Mouse (Mus musculus) lung, embryonic 15.5 days (tissue): ENCODE data around the gene Svop. TPM values are rescaled to one million over a fixed set of nuclear protein-coding genes. Genes with fewer than 3 reads are reported as not detected.
A peak's percentile ranks its signal among the peaks of the same experiment; 100 is the strongest.

Source experiments
- ATAC-seq: fragments of 200-750 bp; cut with Nextera tagmentation; 2 replicates; pipeline ENCODE4 v1.8.0; 2017; ENCODE audit warnings: moderate number of reproducible peaks, borderline replicate concordance; ENCODE audit not compliant: low FRiP score, low TSS enrichment; ENCODE audit errors: extremely low read depth
- H3K27ac ChIP-seq: fragments of 300-500 bp; sonication (generic); 2 replicates; pipeline ENCODE4 v1.5.1; 2015; ENCODE audit warnings: moderate library complexity, mild to moderate bottlenecking, inconsistent platforms
- H3K27me3 ChIP-seq: fragments of 300-500 bp; sonication (generic); 2 replicates; pipeline ENCODE4 v1.6.1; 2015; ENCODE audit warnings: inconsistent platforms
- H3K36me3 ChIP-seq: fragments of 300-500 bp; sonication (generic); 2 replicates; pipeline ENCODE4 v1.6.1; 2015; ENCODE audit warnings: inconsistent platforms
- H3K4me1 ChIP-seq: fragments of 300-500 bp; sonication (generic); 2 replicates; pipeline ENCODE4 v1.6.1; 2015; ENCODE audit warnings: inconsistent platforms
- H3K4me2 ChIP-seq: fragments of 300-500 bp; sonication (generic); 2 replicates; pipeline ENCODE4 v1.6.1; 2015; ENCODE audit warnings: inconsistent platforms, mild to moderate bottlenecking, moderate library complexity
- H3K4me3 ChIP-seq: fragments of 300-500 bp; sonication (generic); 2 replicates; pipeline ENCODE4 v1.5.1; 2015; ENCODE audit warnings: mild to moderate bottlenecking, inconsistent platforms
- H3K9ac ChIP-seq: fragments of 300-500 bp; sonication (generic); 2 replicates; pipeline ENCODE4 v1.6.1; 2015; ENCODE audit warnings: inconsistent platforms
- H3K9me3 ChIP-seq: fragments of 300-500 bp; sonication (generic); 2 replicates; pipeline ENCODE4 v1.6.1; 2016; ENCODE audit warnings: inconsistent platforms
- WGBS: fragments of 180-500 bp; shearing (Covaris S2); methylation state at CpG from one replicate; pipeline ENCODE4 v1.1.7; 2015; 5-methylcytosine and 5-hydroxymethylcytosine counted together
- polyA plus RNA-seq: library from polyadenylated mRNA; unstranded; fragments of >200 nt; fragmentation: Nextera tagmentation; extraction: Ambion mirVana; gene quantifications from 2 replicates; pipeline ENCODE4 v1.2.1, GENCODE M21; 2015

Gene Svop
- polyA plus RNA-seq, 1 experiment from 2014 or later: 0.44 TPM

DNA sequence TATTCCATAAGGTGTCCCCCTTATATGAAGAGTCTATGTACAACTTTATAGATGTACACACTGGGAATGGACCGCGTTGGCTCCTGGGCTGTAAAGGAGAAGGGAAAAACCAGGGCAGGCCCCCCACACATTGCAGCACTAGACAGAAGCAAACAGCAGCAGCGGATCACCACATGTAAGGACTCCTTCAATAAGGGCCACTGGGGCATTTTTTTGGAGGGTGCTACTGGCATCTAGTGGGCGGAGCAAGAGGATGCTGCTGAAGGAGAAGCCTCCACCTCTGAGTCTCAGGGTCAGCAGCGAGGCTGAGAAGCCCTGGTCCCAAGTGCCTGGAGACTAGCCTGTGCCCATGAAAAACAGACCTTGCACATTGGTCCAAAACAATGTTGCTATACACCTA, 100.8 kb downstream of the Svop start:
- Histone ChIP-seq H3K4me3 (no peak overlapping the region), H3K9me3 (no peaks in the 10 kb centered on the region), H3K27me3 (no peaks in the 10 kb centered on the region), H3K27ac (no peak overlapping the region), H3K4me2 (no peak overlapping the region), H3K36me3 (0 out of 2 replicates have a peak, but pooled peaks cover 7% of the 10 kb centered on the region), H3K4me1 (peaks cover 52% of the 10 kb centered on the region), H3K9ac (no peak overlapping the region)
- WGBS: 91% methylated on average over 5 of the region's 5 CpGs
- no peak for ATAC-seq

DNA sequence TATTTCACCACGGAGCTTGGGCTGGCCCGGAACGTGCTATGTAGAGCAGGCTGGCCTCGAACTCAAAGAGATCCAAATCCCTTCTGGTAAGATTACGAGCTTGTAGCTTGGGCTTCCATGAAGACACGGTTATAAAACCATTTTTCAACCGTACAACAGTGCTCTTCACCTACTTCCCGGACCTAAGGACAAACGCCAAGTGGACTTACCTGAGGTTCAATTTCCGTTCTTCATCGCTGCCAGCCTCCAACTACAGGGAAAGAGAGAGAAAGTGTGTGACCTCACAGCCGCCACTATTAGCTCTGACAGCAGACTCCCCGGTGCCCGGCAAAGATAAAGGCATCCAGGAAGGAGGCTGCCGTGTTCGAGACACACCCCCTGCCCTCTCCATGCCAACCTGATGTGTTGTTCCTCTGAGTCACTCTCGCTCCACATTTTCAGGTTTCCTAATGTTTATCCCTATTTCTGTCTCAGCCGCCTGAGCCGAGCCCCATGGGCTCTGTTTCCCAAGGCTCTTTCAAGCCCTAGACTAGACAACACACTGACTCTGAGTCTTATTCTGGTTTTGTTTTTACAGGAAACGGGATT, 101.8 kb downstream of the Svop start:
- Histone ChIP-seq H3K4me2 (no peak overlapping the region), H3K27me3 (no peaks in the 10 kb centered on the region), H3K9ac (no peak overlapping the region), H3K9me3 (no peaks in the 10 kb centered on the region), H3K4me1 (peaks cover 53% of the 10 kb centered on the region), H3K36me3 (0 out of 2 replicates have a peak, but pooled peaks cover 7% of the 10 kb centered on the region), H3K27ac (no peak overlapping the region), H3K4me3 (no peak overlapping the region)
- 73% methylated on average over 20 of the region's 20 CpGs for WGBS
- ATAC-seq: no peak

DNA sequence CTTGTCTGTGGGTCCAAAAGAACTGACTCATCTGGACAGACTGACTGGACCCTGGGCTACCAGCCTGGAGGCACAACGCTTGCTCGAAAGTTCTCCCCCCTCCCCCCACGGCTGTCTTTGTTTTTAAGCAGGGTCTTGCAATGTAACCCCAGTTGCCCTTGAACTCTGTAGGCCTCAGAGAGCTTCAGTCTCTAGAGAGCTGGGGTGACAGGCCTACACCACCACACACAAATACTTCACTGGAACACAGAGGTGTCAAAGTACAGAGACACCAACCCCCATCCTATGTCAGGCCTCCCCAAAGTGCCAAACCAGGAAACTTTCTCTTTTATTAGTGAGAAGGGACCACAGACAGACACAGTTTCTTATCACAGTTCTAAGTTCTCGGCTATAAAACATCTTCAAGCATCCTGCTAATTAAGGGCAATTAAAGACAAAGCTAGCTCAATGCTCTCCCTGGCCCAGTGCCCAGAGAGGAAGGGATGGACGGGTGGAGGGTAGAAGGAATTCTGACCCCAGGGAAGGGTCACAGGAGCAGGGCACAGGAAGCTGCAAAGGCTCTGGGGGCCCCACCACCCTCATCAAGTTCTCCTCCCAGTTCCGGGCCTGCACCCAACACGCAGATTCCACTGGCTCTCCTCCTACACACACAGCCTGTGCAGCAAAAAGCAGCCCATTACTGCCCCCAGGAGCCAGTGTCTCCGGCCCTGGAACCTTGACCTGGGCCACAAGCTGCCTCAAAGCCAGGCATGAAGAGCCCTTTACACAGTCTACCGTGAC, 105.0 kb downstream of the Svop start:
- Histone ChIP-seq H3K9me3 (no peaks in the 10 kb centered on the region), H3K4me3 (no peak overlapping the region), H3K9ac (0 out of 2 replicates have a peak overlapping the region, but pooled peaks have one; percentile 7), H3K4me2 (no peak overlapping the region), H3K36me3 (0 out of 2 replicates have a peak, but pooled peaks cover 13% of the 10 kb centered on the region), H3K4me1 (peaks cover 32% of the 10 kb centered on the region), H3K27ac (peak overlapping the region; percentile 53), H3K27me3 (no peaks in the 10 kb centered on the region)
- 31% methylated on average over 9 of the region's 9 CpGs for WGBS
- ATAC-seq: no peak

DNA sequence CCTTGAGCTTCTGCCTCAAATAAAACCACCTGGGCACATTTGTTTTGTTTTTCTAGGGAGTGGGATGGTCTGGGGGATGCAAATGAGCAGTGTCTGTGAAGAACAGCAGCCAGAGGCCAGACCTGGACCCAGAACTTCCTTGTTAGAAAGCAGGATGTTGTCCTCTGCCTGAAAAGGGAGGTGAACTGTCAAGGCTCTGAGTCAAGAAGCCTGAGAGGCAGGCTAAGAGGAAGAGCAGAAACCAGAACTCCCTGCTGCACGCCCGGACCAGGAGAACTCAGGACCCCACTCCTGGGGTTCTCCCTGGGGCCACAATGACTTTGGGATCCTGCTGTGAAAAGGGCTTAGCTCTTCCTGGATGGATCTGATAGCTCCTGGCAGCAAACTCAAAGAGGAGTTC, 105.6 kb downstream of the Svop start:
- Histone ChIP-seq H3K9me3 (no peaks in the 10 kb centered on the region), H3K27ac (peak overlapping the region; percentile 53), H3K4me1 (peaks cover 25% of the 10 kb centered on the region), H3K27me3 (no peaks in the 10 kb centered on the region), H3K36me3 (0 out of 2 replicates have a peak, but pooled peaks cover 13% of the 10 kb centered on the region), H3K4me3 (no peak overlapping the region), H3K4me2 (no peak overlapping the region), H3K9ac (no peak overlapping the region)
- WGBS: 63% methylated on average over 2 of the region's 2 CpGs
- ATAC-seq: no peak

DNA sequence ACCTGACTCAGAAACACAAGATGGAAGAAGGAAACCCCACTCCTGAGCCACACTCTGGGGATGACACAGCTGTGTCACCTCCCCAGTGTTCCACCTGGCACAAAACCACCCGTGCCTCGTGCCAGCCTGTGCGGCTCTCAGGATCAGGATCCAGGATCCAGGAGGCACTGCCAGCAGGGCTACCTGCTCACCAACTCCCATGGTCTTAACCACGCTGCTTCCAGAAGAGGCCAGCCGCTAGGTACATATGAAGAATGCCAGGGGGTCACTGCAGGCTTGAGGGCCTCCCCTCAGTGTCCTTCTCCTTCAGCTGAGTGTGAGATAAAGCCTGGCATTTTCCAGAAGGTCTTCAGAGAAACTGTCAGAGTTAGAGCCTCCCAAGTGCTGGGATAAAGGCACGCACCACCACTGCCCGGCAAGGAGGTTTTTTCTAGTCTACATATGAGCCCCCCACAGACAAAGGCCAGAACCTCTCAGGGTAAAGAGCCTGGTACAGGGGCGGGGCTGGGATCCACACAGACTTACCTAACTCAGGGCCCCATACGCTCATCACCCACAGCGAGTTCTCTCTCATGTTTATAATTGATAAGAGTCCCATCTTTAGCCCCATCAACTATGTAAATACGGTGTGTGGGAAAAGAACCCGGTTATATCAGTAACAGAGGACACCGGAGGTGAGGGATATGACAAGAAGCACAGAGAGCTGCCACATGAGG, 107.2 kb downstream of the Svop start:
- H3K4me1 ChIP-seq: peaks cover 16% of the 10 kb centered on the region
- H3K4me3 ChIP-seq: no peak overlapping the region
- no peak overlapping the region for H3K9ac ChIP-seq
- no peak overlapping the region for H3K4me2 ChIP-seq
- WGBS: 71% methylated on average over 13 of the region's 13 CpGs
- no peaks in the 10 kb centered on the region for H3K27me3 ChIP-seq
- H3K9me3 ChIP-seq: no peaks in the 10 kb centered on the region
- no peak; the same call in 1 of the 2 replicates for ATAC-seq
- H3K27ac ChIP-seq: no peak overlapping the region
- H3K36me3 ChIP-seq: 0 out of 2 replicates have a peak, but pooled peaks cover 12% of the 10 kb centered on the region

DNA sequence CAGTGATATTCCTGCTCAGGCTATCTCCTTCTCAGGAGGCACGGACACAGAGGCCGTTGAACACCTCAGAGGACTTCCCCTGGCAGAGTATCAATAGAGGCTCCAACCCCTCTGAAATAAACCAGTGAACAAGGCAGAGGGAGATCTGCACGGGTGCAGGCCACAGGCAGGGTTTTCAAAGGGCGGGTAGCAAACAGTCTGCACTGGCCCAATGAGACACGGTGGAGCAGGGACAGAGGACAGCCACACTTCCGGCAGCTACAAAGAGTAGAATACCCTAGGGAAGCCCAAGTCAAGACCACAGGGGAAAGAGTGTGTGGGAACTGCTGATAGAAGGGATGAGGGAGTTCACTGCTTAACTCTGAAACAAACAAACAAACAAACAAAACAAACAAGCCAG, 107.8 kb downstream of the Svop start:
- Histone ChIP-seq H3K27me3 (no peaks in the 10 kb centered on the region), H3K4me1 (peaks cover 16% of the 10 kb centered on the region), H3K27ac (no peak overlapping the region), H3K36me3 (0 out of 2 replicates have a peak, but pooled peaks cover 6% of the 10 kb centered on the region), H3K4me3 (no peak overlapping the region), H3K9ac (no peak overlapping the region), H3K4me2 (no peak overlapping the region), H3K9me3 (no peaks in the 10 kb centered on the region)
- 57% methylated on average over 6 of the region's 6 CpGs for whole genome bisulfite sequencing
- ATAC-seq: no peak

DNA sequence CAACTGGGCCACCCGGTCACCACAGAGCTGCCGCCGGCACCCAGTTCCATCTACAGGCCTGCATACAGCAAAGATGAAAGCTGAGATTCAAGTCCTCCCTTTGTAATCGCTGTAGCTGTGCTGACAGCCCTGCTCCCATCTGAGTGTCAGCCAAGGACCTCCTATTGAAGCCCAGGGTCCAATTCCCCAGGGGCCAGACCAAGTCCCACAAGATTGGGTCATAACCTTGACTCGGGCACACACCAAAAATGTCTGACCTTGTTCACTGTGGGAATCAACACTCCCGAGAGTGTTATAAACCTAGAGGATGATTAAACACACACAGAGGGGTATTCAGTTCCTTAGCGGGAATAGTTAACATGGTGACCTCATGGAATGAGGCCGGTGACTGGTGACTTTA, 109.5 kb downstream of the Svop start:
- H3K27ac ChIP-seq: no peak overlapping the region
- no peak for ATAC-seq
- H3K9ac ChIP-seq: no peak overlapping the region
- H3K4me3 ChIP-seq: no peak overlapping the region
- 0 out of 2 replicates have a peak, but pooled peaks cover 10% of the 10 kb centered on the region for H3K36me3 ChIP-seq
- H3K27me3 ChIP-seq: no peaks in the 10 kb centered on the region
- 76% methylated on average over 8 of the region's 8 CpGs for WGBS
- H3K4me1 ChIP-seq: peaks cover 28% of the 10 kb centered on the region
- no peak overlapping the region for H3K4me2 ChIP-seq
- H3K9me3 ChIP-seq: no peaks in the 10 kb centered on the region

DNA sequence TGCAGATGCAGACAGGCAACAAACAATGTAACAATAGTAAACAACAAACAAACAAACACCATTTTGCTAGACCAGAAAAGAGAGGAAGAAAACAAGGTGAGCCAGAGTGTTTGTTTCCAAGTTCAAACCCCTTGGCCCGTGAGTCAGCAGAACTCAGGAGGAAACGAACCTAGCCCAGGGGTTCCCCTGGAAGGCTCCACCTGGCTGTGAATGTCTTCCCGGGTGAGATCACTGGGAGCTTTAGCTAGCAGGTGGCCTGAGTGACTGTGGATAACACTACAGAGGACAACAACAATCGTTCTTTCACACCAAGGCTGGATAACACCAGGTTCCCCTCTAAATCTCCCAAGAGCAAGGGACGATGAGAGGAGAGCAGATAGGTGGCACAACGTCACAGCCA, 110.2 kb downstream of the Svop start:
- no peaks in the 10 kb centered on the region for H3K9me3 ChIP-seq

DNA sequence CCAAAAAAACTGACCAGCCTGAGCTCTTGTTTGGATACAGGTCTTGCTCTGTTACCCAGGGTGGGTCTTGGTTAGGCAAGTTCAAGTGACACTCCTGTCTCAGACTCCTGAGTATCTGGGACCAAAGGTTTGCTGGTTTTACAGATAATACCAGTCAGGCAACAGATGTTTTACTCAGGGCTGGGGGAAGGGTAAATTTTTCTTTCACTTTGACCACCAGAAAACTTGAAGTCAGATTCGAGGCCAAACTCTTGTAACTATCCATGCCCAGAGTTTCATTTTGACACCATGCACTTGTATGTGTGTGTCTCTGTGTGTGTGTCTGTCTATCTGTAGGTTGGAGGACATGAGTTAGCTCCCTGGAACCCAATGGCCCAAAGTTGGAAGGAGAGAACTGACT, 110.9 kb downstream of the Svop start:
- H3K36me3 ChIP-seq: 0 out of 2 replicates have a peak, but pooled peaks cover 10% of the 10 kb centered on the region
- no peak overlapping the region for H3K9ac ChIP-seq
- H3K4me1 ChIP-seq: peaks cover 28% of the 10 kb centered on the region
- WGBS: 61% methylated on average over 1 of the region's 1 CpGs
- no peak overlapping the region for H3K27ac ChIP-seq
- no peaks in the 10 kb centered on the region for H3K27me3 ChIP-seq
- H3K4me3 ChIP-seq: no peak overlapping the region
- ATAC-seq: no peak
- H3K9me3 ChIP-seq: no peaks in the 10 kb centered on the region
- H3K4me2 ChIP-seq: no peak overlapping the region

More for the DNA sequence above, 110.2 kb downstream of the Svop start:
- no peak overlapping the region for H3K4me2 ChIP-seq
- 0 out of 2 replicates have a peak, but pooled peaks cover 10% of the 10 kb centered on the region for H3K36me3 ChIP-seq
- no peak overlapping the region for H3K27ac ChIP-seq
- H3K4me1 ChIP-seq: peaks cover 28% of the 10 kb centered on the region
- no peak for ATAC-seq
- no peak overlapping the region for H3K9ac ChIP-seq
- 81% methylated on average over 6 of the region's 6 CpGs for WGBS
- no peaks in the 10 kb centered on the region for H3K27me3 ChIP-seq
- no peak overlapping the region for H3K4me3 ChIP-seq

DNA sequence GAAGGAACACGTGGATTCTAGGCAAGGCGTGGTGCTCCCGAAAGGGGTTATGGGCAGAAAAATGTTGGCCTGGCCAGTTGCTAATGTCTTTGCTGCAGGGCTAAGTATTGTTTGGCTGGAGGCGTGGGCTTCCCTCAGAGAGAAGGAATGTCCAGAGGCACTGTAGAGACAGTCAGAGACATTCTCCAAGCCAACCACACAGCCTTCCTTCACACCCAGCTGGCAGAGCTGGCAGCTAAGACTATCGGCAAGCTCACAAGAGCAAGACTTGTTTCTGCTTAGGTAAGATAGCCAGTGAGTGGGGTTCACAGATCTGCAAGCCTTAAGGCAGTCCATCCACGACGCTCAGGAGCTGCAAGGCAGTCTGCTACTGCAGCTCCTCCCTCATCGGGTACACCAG, 114.1 kb downstream of the Svop start:
- peaks cover 60% of the 10 kb centered on the region for H3K4me1 ChIP-seq
- H3K27ac ChIP-seq: peak overlapping the region; percentile 93
- H3K9me3 ChIP-seq: no peaks in the 10 kb centered on the region
- 0 out of 2 replicates have a peak, but pooled peaks cover 4% of the 10 kb centered on the region for H3K36me3 ChIP-seq
- no peaks in the 10 kb centered on the region for H3K27me3 ChIP-seq
- WGBS: 59% methylated on average over 8 of the region's 8 CpGs
- H3K9ac ChIP-seq: no peak overlapping the region
- no peak for ATAC-seq
- no peak overlapping the region for H3K4me2 ChIP-seq
- no peak overlapping the region for H3K4me3 ChIP-seq
